Mouse (Mus musculus): ENCODE data around the gene Gtf3c2.
A peak's percentile ranks its signal among the peaks of the same experiment; 100 is the strongest.

Gtf3c2 gene

GRCm38 (mm10) chr5:31149781-31150180 lies 30.2 kb downstream of the Gtf3c2 start:
- DNase-seq (ENCODE audit: low read depth, low spot score), result no peak

GRCm38 (mm10) chr5:31138968-31139425 lies 40.9 kb downstream of the Gtf3c2 start:
- peak; percentile 74 for DNase-seq (ENCODE audit: low read depth, low spot score)

GRCm38 (mm10) chr5:31138241-31138967 lies 41.5 kb downstream of the Gtf3c2 start, which contains the start of gene Ucn:
Ucn (minus strand) TSS chr5:31138829.
- peak; percentile 40 for DNase-seq (ENCODE audit: low read depth, low spot score)

- DNase-seq (ENCODE audit: low read depth, low spot score), result no peak
Measured at GRCm38 (mm10) chr5:31137658-31138057, 42.3 kb downstream of the Gtf3c2 start.

GRCm38 (mm10) chr5:31136730-31137424 lies 43.1 kb downstream of the Gtf3c2 start:
- DNase-seq (ENCODE audit: low read depth, low spot score), result no peak

- DNase-seq (ENCODE audit: low read depth, low spot score), result peak; percentile 41
Measured at GRCm38 (mm10) chr5:31126050-31126449, 53.9 kb downstream of the Gtf3c2 start.

- no peak for DNase-seq (ENCODE audit: low read depth, low spot score)
Measured at GRCm38 (mm10) chr5:31123481-31123880, 56.5 kb downstream of the Gtf3c2 start.

- no peak for DNase-seq (ENCODE audit: low read depth, low spot score)
Measured at GRCm38 (mm10) chr5:31121111-31121510, 58.8 kb downstream of the Gtf3c2 start.

- peak; percentile 64 for DNase-seq (ENCODE audit: low read depth, low spot score)
Measured at GRCm38 (mm10) chr5:31116912-31117311, 63.0 kb downstream of the Gtf3c2 start.

GRCm38 (mm10) chr5:31116354-31116753 lies 63.6 kb downstream of the Gtf3c2 start, which contains the start of gene Trim54:
Trim54 (plus strand) TSS chr5:31116712.
- DNase-seq (ENCODE audit: low read depth, low spot score), result no peak

- DNase-seq (ENCODE audit: low read depth, low spot score), result peak; percentile 59
Measured at GRCm38 (mm10) chr5:31110781-31111180, 69.2 kb downstream of the Gtf3c2 start.

- DNase-seq (ENCODE audit: low read depth, low spot score), result no peak
Measured at GRCm38 (mm10) chr5:31108000-31108490, 71.9 kb downstream of the Gtf3c2 start, which contains the start of gene Slc30a3. Slc30a3 (minus strand) TSS chr5:31108237.

Data from ES-CJ7 (cell line).